Mouse (Mus musculus) spleen, postnatal 14 days (tissue): ENCODE measurements around the gene Tmem143.
"Not testable (repeated sequence)": the region's sequence is repeated elsewhere in the genome, so short reads cannot be mapped to it uniquely, and the experiment has no call there.

ENCODE experiments used
- DNase-seq, 2 experiments: peaks; one replicate each; pipeline ENCODE4 v3.0.0; 2021 to 2022; ENCODE audit warnings: low spot score in 2 of 2

The Tmem143 gene

GRCm38 (mm10) chr7:45896517-45897257, at the start of gene Tmem143, which contains the start of gene Syngr4:
TSS of gene Tmem143 (plus strand) at chr7:45896941.
TSS of gene Syngr4 (minus strand) at chr7:45896714.
- DNase-seq: peak; percentile 91 to 93

GRCm38 (mm10) chr7:45848447-45849027, 48.2 kb upstream of the Tmem143 start:
- DNase-seq: no peak

GRCm38 (mm10) chr7:45850661-45851060, 46.1 kb upstream of the Tmem143 start:
- no peak for DNase-seq

GRCm38 (mm10) chr7:45853089-45853488, 43.7 kb upstream of the Tmem143 start:
- no peak for DNase-seq

GRCm38 (mm10) chr7:45856950-45857901, 39.5 kb upstream of the Tmem143 start:
- DNase-seq: no peak

GRCm38 (mm10) chr7:45859008-45859407, 37.7 kb upstream of the Tmem143 start:
- no peak for DNase-seq

- DNase-seq: no peak
These were observed 33.9 kb upstream of the Tmem143 start for GRCm38 (mm10) chr7:45862804-45863203.

- no peak for DNase-seq
These were observed 32.3 kb upstream of the Tmem143 start for GRCm38 (mm10) chr7:45864435-45864834.

- DNase-seq: peak; percentile 73 to 89
These were observed 30.5 kb upstream of the Tmem143 start for GRCm38 (mm10) chr7:45865925-45866910.

GRCm38 (mm10) chr7:45867871-45868270, 28.9 kb upstream of the Tmem143 start:
- DNase-seq: no peak

GRCm38 (mm10) chr7:45869107-45869670, 27.6 kb upstream of the Tmem143 start:
- DNase-seq: no peak

GRCm38 (mm10) chr7:45869787-45870186, 27.0 kb upstream of the Tmem143 start:
- no peak for DNase-seq

GRCm38 (mm10) chr7:45870282-45871058, 26.3 kb upstream of the Tmem143 start:
- DNase-seq: no peak

GRCm38 (mm10) chr7:45872624-45873023, 24.1 kb upstream of the Tmem143 start, which contains the start of gene Kdelr1:
TSS of gene Kdelr1 (plus strand) at chr7:45872772.
- peak; percentile 82 to 90 for DNase-seq

GRCm38 (mm10) chr7:45873061-45873947, 23.4 kb upstream of the Tmem143 start:
- peak; percentile 43 to 58 for DNase-seq

- DNase-seq: no peak
These were observed 19.8 kb upstream of the Tmem143 start for GRCm38 (mm10) chr7:45876895-45877294.

GRCm38 (mm10) chr7:45878278-45878677, 18.5 kb upstream of the Tmem143 start, which contains the start of gene Grin2d:
TSS of gene Grin2d (minus strand) at chr7:45878378.
- DNase-seq: not testable (repeated sequence)

- DNase-seq: no peak
These were observed 16.2 kb upstream of the Tmem143 start for GRCm38 (mm10) chr7:45880531-45880930.

- DNase-seq: no peak
These were observed 15.7 kb upstream of the Tmem143 start for GRCm38 (mm10) chr7:45881011-45881410.
